Mouse (Mus musculus) midbrain, embryonic 14.5 days (tissue): ENCODE data around the gene Zfp346. TPM values are rescaled to one million over a fixed set of nuclear protein-coding genes. Genes with fewer than 3 reads are reported as not detected.

Experiments used
- ATAC-seq: fragments of 200-750 bp; cut with Nextera tagmentation; 2 replicates; pipeline ENCODE4 v1.8.0; 2017; ENCODE audit warnings: moderate number of reproducible peaks, moderate library complexity; ENCODE audit not compliant: low FRiP score, low TSS enrichment
- DNase-seq: peaks from one replicate; pipeline ENCODE4 v3.0.0-alpha.2; 2015
- H3K27ac ChIP-seq: fragments of 300-500 bp; sonication (generic); replicated peaks from 2 replicates; pipeline ENCODE4 v1.5.1; 2014; ENCODE audit warnings: mild to moderate bottlenecking, low read depth, low read length, moderate library complexity
- H3K27me3 ChIP-seq: fragments of 300-500 bp; sonication (generic); 2 replicates; pipeline ENCODE4 v1.6.1; 2014; ENCODE audit warnings: low read length, control low read depth, mixed read lengths; ENCODE audit not compliant: control insufficient read depth, insufficient read depth
- H3K36me3 ChIP-seq: fragments of 300-500 bp; sonication (generic); 2 replicates; pipeline ENCODE4 v1.6.1; 2014; ENCODE audit warnings: low read length, control low read depth; ENCODE audit not compliant: control insufficient read depth, insufficient read depth
- H3K4me1 ChIP-seq: fragments of 300-500 bp; sonication (generic); 2 replicates; pipeline ENCODE4 v1.6.1; 2014; ENCODE audit warnings: mild to moderate bottlenecking, antibody characterized with exemption, low read length, control low read depth; ENCODE audit not compliant: control insufficient read depth, insufficient read depth
- H3K4me2 ChIP-seq: fragments of 300-500 bp; sonication (generic); 2 replicates; pipeline ENCODE4 v1.6.1; 2014; ENCODE audit warnings: mild to moderate bottlenecking, low read length, moderate library complexity
- H3K4me3 ChIP-seq: fragments of 300-500 bp; sonication (generic); replicated peaks from 2 replicates; pipeline ENCODE4 v1.5.1; 2014; ENCODE audit warnings: low read depth, low read length
- H3K9ac ChIP-seq: fragments of 300-500 bp; sonication (generic); replicated peaks from 2 replicates; pipeline ENCODE4 v1.6.1; 2014; ENCODE audit warnings: mild to moderate bottlenecking, low read length, moderate library complexity
- H3K9me3 ChIP-seq: fragments of 300-500 bp; sonication (generic); 2 replicates; pipeline ENCODE4 v1.6.1; 2016; ENCODE audit warnings: low read length, control low read depth, mixed read lengths; ENCODE audit not compliant: control insufficient read depth
- WGBS: fragments of 180-500 bp; shearing (Covaris S2); extraction: QIAGEN DNeasy Blood & Tissue Kit; methylation state at CpG from one replicate; pipeline ENCODE4 v1.1.7; 2014; 5-methylcytosine and 5-hydroxymethylcytosine counted together
- polyA plus RNA-seq: library from polyadenylated mRNA; unstranded; fragments of >200 nt; fragmentation: Nextera tagmentation; extraction: Ambion mirVana; gene quantifications from 2 replicates; pipeline ENCODE4 v1.2.1, GENCODE M21; 2014

The Zfp346 gene
- polyA plus RNA-seq, 1 experiment from 2014 or later = 26.2 TPM

- Histone ChIP-seq H3K9ac (no peak overlapping the region), H3K4me2 (no peak overlapping the region), H3K27ac (no peak overlapping the region), H3K4me3 (no peak overlapping the region), H3K27me3 (no peaks in the 10 kb centered on the region), H3K9me3 (no peaks in the 10 kb centered on the region), H3K36me3 (peaks cover 54% of the 10 kb centered on the region), H3K4me1 (no peaks in the 10 kb centered on the region)
- ATAC-seq (no peak), DNase-seq (no peak)
- WGBS = 88% methylated on average over 6 of the region's 6 CpGs
Observed at GRCm38 (mm10) chr13:55114375-55114774, 9.3 kb downstream of the Zfp346 start.

- H3K9ac ChIP-seq = no peak overlapping the region
- H3K36me3 ChIP-seq = peaks cover 38% of the 10 kb centered on the region
- H3K4me1 ChIP-seq = no peaks in the 10 kb centered on the region
- 96% methylated on average over 6 of the region's 6 CpGs for WGBS
- DNase-seq (no peak), ATAC-seq (no peak)
- H3K4me2 ChIP-seq = no peak overlapping the region
- no peak overlapping the region for H3K27ac ChIP-seq
- no peaks in the 10 kb centered on the region for H3K27me3 ChIP-seq
- H3K9me3 ChIP-seq = no peaks in the 10 kb centered on the region
- H3K4me3 ChIP-seq = no peak overlapping the region
Observed at GRCm38 (mm10) chr13:55124903-55125302, 19.8 kb downstream of the Zfp346 start.

- ATAC-seq (no peak), DNase-seq (no peak)
- Histone ChIP-seq H3K4me2 (no peak within 1 kb of the TSS), H3K9ac (no peak within 1 kb of the TSS), H3K9me3 (no peaks in the 10 kb centered on the region), H3K27ac (no peak within 1 kb of the TSS), H3K4me3 (no peak within 1 kb of the TSS), H3K27me3 (no peaks in the 10 kb centered on the region), H3K36me3 (peaks cover 41% of the 10 kb centered on the region), H3K4me1 (no peaks in the 10 kb centered on the region)
- 95% methylated on average over 2 of the region's 2 CpGs for WGBS
Observed at GRCm38 (mm10) chr13:55133448-55133847, 28.3 kb downstream of the Zfp346 start, which contains the start of gene Gm17617. TSS of gene Gm17617 (minus strand) at chr13:55133548.

GRCm38 (mm10) chr13:55135382-55135781, 30.3 kb downstream of the Zfp346 start:
- no peak overlapping the region for H3K4me2 ChIP-seq
- no peaks in the 10 kb centered on the region for H3K27me3 ChIP-seq
- H3K27ac ChIP-seq = no peak overlapping the region
- no peaks in the 10 kb centered on the region for H3K9me3 ChIP-seq
- H3K4me1 ChIP-seq = no peaks in the 10 kb centered on the region
- ATAC-seq (no peak), DNase-seq (peak; percentile 62)
- no peak overlapping the region; the same call in 1 of the 2 replicates for H3K9ac ChIP-seq
- 3% methylated on average over 5 of the region's 5 CpGs for whole genome bisulfite sequencing
- peaks cover 34% of the 10 kb centered on the region for H3K36me3 ChIP-seq
- H3K4me3 ChIP-seq = no peak overlapping the region

GRCm38 (mm10) chr13:55140271-55140670, 35.2 kb downstream of the Zfp346 start:
- ATAC-seq = no peak
- no peak overlapping the region for H3K27ac ChIP-seq
- WGBS = 67% methylated on average over 2 of the region's 2 CpGs
- H3K4me3 ChIP-seq = no peak overlapping the region
- H3K4me1 ChIP-seq = no peaks in the 10 kb centered on the region
- DNase-seq = no peak
- H3K4me2 ChIP-seq = no peak overlapping the region
- H3K9me3 ChIP-seq = no peaks in the 10 kb centered on the region
- no peak overlapping the region for H3K9ac ChIP-seq
- H3K36me3 ChIP-seq = no peaks in the 10 kb centered on the region
- H3K27me3 ChIP-seq = no peaks in the 10 kb centered on the region

GRCm38 (mm10) chr13:55152621-55153415, 47.7 kb downstream of the Zfp346 start, which contains the start of gene Fgfr4:
TSS of gene Fgfr4 (plus strand) at chr13:55152640.
- no peaks in the 10 kb centered on the region for H3K36me3 ChIP-seq
- peak; percentile 50 for DNase-seq
- H3K27me3 ChIP-seq = peaks cover 14% of the 10 kb centered on the region; the same call in 1 of the 2 replicates
- no peak for ATAC-seq
- H3K4me3 ChIP-seq = peak within 1 kb of the TSS; percentile 48
- peak within 1 kb of the TSS; percentile 95 for H3K4me2 ChIP-seq
- H3K4me1 ChIP-seq = peaks cover 7% of the 10 kb centered on the region
- no peaks in the 10 kb centered on the region for H3K9me3 ChIP-seq
- H3K9ac ChIP-seq = peak within 1 kb of the TSS; percentile 53
- H3K27ac ChIP-seq = no peak within 1 kb of the TSS
- WGBS = 1% methylated on average over 56 of the region's 68 CpGs

GRCm38 (mm10) chr13:55153951-55154350, 48.8 kb downstream of the Zfp346 start:
- Histone ChIP-seq H3K36me3 (no peaks in the 10 kb centered on the region), H3K9me3 (no peaks in the 10 kb centered on the region), H3K4me1 (peaks cover 7% of the 10 kb centered on the region), H3K4me3 (no peak overlapping the region), H3K9ac (no peak overlapping the region), H3K27me3 (peaks cover 14% of the 10 kb centered on the region; the same call in 1 of the 2 replicates), H3K4me2 (no peak overlapping the region), H3K27ac (no peak overlapping the region)
- ATAC-seq (no peak), DNase-seq (no peak)
- WGBS = 82% methylated on average over 5 of the region's 5 CpGs

GRCm38 (mm10) chr13:55162365-55162764, 57.3 kb downstream of the Zfp346 start:
- Histone ChIP-seq H3K4me1 (no peaks in the 10 kb centered on the region), H3K4me2 (no peak overlapping the region)
- WGBS = 63% methylated on average over 7 of the region's 7 CpGs

GRCm38 (mm10) chr13:55163553-55163952, 58.4 kb downstream of the Zfp346 start:
- DNase-seq (no peak), ATAC-seq (no peak)
- Histone ChIP-seq H3K27ac (no peak overlapping the region), H3K4me3 (no peak overlapping the region), H3K4me1 (0 out of 2 replicates have a peak, but pooled peaks cover 2% of the 10 kb centered on the region), H3K9me3 (no peaks in the 10 kb centered on the region), H3K9ac (no peak overlapping the region), H3K36me3 (no peaks in the 10 kb centered on the region), H3K27me3 (no peaks in the 10 kb centered on the region), H3K4me2 (no peak overlapping the region)
- WGBS = 49% methylated on average over 5 of the region's 5 CpGs

More at GRCm38 (mm10) chr13:55162365-55162764, 57.3 kb downstream of the Zfp346 start:
- Histone ChIP-seq H3K36me3 (no peaks in the 10 kb centered on the region), H3K27me3 (no peaks in the 10 kb centered on the region), H3K9ac (no peak overlapping the region), H3K4me3 (no peak overlapping the region), H3K27ac (no peak overlapping the region), H3K9me3 (no peaks in the 10 kb centered on the region)
- ATAC-seq (no peak), DNase-seq (no peak)
